Comparison of ENCODE assay signal across 13 mouse cellular contexts in the genomic region with DNA sequence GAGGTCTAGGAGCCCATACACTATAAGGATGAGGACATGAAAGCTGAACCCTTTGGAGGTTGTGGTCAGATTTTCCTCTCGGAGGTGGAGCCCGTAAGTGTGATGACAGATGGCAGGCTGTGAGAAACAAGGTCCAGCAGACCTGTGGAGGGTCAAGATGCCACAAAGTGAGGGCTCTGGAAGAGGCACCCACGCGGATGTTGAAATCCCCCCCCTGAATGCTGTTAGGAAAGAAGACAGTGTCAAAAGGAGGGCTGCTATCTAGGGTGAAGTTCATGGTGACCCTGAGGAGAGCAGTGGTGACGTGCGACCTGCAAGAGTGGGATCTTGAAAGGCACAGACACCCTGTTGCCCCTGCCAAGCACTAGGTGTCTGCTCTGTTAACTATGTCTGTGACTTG.
"Had no signal": no experiment of that assay in that cellular context is flagged by ENCODE, and none has a peak within 500 bp of the region (broad histone marks: within the 10 kb centered on the region; RNA-seq: fewer than 3 reads in every experiment).

No protein-coding gene starts in this region.

- DNase-seq: kidney, postnatal 36 days; layer of hippocampus, adult 9-11 months; layer of hippocampus, postnatal 36 days; lung, postnatal 4 days; right cerebral cortex, postnatal 4 days; spleen, adult 18-20 months had no signal

- H3K27ac ChIP-seq: kidney, postnatal 0 days; limb, embryonic 15.5 days; liver, embryonic 12.5 days; midbrain, embryonic 12.5 days had no signal

- ATAC-seq: liver, embryonic 12.5 days had no signal

- H3K4me3 ChIP-seq: limb, embryonic 15.5 days; liver, embryonic 12.5 days; megakaryocyte, embryonic 14.5 days; midbrain, embryonic 12.5 days; myocyte had no signal

- H3K4me2 ChIP-seq: limb, embryonic 15.5 days; liver, embryonic 12.5 days; lung, embryonic 14.5 days; midbrain, embryonic 12.5 days had no signal

- H3K9ac ChIP-seq: limb, embryonic 15.5 days; liver, embryonic 12.5 days; lung, embryonic 14.5 days; midbrain, embryonic 12.5 days had no signal

- H3K4me1 ChIP-seq: limb, embryonic 15.5 days; midbrain, embryonic 12.5 days had no signal

- H3K36me3 ChIP-seq: limb, embryonic 15.5 days; midbrain, embryonic 12.5 days had no signal

- H3K27me3 ChIP-seq: limb, embryonic 15.5 days; liver, embryonic 12.5 days; midbrain, embryonic 12.5 days had no signal

- H3K9me3 ChIP-seq: limb, embryonic 15.5 days; liver, embryonic 12.5 days; megakaryocyte, embryonic 14.5 days; midbrain, embryonic 12.5 days had no signal
